Mouse (Mus musculus): ENCODE results near the gene Adk.
A peak's percentile ranks its signal among the peaks of the same experiment; 100 is the strongest.

Adk gene

DNA sequence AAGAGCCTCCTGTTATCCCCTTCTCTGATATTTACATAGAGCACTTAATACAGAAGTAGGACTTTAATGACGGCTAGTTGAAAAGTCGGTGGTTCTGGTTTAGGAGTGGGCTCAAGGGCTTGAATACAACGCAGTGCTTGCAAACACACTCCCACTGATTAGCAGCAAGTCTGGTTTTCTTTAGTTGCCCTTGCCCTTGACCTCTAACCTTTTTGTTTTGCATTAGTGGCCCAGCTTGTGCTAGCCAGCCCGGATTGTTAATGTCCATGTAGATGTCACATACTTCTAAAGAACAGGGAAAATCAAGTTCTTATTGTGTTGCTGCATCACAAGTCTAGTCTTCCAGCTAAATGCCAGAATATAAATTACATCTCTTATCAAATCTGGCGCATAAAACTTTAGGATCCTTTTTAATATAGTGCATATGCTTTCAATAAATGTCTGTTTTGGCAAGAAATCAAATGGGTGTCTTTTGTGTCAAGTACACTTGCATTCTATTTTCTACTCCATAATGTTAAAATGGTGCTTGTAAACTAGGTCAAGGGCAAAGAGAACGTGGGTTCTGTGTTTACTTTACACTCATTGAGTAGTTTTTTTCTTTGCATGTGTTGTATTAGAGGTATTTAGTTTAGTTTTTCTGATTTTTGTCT is 296.4 kb downstream of the Adk start:
- no peak for DNase-seq (ENCODE audit: low spot score)

DNA sequence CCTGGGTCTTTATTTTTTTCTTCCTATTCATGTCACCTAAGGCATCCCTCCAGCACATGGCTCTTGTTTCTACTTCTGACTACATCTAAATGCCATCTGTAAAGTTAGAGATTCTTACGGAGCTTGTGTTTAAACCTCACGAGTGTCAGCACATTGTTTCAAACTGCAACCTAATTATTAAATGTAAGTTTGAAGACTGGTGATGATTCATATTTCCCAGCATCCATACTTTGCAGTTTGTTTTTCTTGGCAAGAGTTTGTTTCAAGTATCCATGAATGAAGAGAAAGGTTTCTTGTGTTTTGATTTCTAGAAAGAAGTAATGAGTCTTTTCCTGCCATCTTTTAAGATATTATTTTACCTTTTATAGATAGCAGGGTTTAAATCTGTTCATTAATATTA is 299.3 kb downstream of the Adk start:
- no peak for DNase-seq (ENCODE audit: low spot score)

DNA sequence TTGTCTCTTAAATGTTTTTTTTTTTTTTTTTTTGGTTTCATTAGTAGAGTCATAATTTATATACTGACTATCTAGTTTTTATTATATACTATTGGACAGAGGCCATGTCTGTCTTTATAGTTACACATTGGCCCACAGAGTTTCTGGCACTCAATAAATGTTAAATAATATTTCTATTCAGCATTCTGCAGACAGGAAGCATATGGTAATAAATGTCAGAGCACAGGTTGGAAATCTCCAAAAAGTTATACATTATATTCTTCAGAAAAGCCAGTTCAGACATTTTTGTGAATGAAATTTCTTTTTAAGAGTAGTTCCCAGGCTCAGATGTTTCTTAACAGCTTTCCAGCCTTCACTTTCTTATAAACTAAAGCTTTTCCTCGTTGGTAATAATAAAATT is 303.9 kb downstream of the Adk start:
- no peak for DNase-seq (ENCODE audit: low spot score)

DNA sequence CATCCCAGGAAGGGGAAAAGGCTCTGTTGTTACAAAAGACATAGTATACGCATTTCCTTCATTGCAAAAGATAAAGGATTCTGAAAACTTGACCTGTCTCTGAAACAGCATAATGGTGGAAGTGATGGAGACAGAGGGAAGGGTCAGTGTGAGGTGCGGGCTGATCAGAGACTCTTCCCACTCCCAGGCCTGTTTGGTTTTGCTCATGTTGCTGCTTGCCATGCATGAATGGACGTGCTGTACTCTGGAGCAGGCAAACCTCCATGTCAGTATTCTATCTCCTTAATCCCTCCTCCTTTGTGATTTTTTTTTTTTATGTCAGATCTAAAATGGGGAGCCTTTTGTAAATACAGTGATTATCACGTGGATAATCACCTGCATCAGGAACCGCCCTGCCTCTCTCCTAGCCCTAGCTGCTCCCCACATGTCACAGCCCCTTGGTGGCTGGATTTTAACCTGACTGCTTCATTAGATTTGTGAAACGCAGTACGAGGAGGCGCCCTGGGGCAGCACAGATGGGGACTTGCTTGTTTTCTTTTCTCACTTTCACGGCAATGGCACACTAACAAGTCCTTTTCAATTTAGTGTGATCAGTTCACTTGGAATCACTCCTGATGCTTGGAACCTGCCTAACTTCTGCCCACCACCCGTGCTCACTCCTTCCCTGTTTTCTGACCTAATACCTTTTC is 307.0 kb downstream of the Adk start:
- no peak for DNase-seq (ENCODE audit: low spot score)

DNA sequence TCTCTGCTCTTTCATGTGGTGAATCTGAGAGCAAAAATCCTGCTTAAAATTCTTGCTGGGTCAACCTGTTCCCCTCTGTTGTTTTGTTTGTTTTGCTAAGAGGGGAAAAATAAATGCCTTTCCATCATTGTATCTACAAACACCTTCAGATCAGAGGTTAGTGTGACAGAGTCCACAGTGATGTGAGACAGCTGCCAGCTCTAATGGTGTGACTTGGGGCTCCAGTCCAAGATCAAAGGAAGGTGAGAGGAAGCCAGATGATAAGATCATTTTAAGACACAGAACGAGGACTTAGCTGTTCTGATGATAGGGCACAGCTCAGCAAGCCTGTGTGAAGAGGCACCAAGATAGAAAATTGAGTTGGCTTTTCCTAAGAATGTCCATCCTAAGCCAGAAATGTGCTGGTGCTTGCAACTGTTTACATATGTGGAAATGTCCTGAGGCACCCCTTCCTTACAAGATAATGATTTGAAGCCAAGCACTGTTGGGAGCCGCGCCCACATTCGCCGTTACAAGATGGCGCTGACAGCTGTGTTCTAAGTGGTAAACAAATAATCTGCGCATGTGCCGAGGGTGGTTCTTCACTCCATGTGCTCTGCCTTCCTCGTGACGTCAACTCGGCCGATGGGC is 307.6 kb downstream of the Adk start:
- DNase-seq (ENCODE audit: low spot score): no peak

DNA sequence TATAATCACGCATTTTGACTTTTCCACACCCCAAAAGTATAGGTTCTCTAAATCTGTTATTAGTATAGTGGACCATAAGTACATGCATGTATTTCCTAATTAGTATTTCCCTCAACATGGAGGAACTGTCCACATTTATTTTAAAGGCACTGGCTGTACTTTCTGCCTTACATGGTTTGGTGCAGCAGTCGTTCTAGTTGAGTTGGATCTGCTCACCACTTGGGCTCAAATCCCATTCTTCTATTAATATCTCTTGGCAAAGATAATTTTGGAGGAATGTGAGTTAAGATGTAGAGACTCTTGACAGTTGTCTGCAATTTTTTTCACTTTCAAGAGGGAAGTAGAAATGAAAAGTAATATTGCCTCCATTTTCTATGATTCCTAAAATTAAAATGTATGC is 314.7 kb downstream of the Adk start:
- DNase-seq (ENCODE audit: low spot score): no peak

DNA sequence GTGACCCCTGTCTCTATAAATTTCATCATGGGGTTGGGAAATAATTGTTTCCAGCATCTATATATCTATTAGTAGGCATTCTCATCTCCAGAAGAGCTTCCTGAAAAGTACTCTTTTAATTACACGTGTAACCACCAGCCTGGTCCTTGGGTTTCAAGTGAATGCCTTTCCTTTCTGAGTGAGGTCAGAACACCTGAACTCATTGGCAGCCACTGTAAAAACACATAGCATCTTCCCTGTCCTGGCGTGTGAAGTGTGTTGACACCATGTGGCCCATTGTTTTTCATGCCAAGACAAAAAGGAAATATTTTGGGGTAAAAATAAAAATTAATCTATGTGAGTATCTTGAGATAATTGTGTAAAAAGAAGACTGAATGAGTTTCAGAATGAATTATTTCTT is 316.2 kb downstream of the Adk start:
- no peak for DNase-seq (ENCODE audit: low spot score)

DNA sequence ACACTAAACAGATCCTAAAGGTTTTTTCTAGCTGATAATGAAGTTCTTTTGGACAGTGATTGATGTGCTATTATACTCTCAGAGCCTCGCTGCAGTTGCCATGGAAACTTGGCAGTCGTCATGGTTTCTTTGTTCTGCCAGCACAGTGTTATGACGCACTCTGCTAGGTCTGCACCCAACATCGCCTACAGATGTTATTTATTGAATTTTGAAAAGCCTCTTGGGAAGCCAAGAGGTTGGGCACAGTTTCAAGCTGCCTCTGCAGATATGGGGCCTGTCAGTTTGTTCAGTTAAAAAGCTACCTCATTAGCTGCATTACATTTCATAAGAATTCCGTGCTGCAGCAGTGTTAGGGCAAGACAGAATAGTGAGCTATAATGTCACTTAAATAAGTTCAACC is 316.8 kb downstream of the Adk start:
- DNase-seq (ENCODE audit: low spot score): peak; percentile 4

DNA sequence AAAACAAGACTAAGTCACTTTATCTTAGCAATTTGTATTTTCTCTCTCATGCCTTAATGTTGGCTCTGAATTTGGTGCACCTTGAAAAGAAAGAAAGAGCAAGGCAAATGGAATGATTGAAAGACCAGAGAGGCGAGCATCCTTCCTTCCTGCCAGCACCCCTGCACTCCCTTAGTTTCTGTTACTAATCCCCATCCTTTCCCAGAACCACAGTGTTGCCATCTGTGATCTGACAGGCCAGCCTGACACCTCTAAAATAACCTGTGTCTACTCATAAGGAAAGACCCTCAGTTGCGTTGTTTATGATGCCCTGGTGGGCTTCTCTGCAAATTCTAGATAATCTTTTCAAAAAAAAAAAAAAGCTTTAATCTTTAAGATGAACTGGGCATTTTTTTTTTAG is 319.6 kb downstream of the Adk start:
- no peak for DNase-seq (ENCODE audit: low spot score)

DNA sequence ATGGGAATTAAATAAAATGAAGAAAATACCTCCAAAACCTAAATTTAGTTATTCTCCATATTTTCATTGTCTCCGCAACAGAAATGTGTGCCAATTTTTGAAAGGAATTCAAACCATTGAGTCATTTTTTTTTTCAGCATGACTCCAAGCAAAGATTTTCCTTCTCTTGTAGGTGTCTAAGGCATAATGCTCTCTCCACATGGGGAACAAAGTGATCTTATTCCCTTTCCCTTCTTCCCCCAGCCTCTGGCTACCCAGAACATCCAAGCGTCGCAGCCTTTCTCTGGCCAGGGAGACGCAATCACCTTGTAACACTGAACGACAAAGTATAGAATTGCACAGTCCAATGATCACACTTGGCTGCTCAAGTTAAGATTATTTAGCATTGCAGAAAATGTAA is 320.3 kb downstream of the Adk start:
- no peak for DNase-seq (ENCODE audit: low spot score)

DNA sequence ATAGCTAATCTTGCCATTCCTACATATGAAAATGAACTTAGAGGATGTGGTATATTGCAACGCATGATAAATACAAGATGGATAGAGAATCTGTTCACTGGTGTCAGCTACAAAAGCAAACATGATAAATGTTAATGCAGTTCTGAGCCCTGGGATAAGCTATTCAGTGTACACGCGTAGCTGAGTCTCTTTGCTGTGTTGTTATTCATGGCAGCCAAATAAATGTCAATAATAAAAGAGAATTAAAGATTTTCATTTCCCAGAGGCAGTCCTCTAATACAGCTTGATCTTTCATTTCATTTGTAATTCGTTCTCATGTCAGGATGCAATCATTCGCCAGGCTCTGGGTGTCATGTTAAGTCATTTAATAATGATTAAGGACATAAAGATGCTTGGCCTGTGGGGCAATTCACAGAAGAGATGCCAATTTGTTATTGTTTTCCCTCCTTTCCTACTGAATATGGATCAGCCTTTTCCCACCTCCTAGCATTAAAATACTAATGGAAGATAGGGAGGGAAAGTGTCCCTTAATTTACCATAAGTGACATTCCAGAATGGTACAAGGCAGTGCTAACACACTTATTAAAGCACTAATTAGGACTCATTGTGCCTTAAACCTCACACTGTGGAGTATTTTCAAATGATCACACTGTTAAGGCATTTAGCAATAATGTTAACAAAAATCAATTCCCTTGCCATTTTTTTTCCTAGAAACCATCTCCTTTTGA is 331.5 kb downstream of the Adk start:
- no peak for DNase-seq (ENCODE audit: low spot score)

DNA sequence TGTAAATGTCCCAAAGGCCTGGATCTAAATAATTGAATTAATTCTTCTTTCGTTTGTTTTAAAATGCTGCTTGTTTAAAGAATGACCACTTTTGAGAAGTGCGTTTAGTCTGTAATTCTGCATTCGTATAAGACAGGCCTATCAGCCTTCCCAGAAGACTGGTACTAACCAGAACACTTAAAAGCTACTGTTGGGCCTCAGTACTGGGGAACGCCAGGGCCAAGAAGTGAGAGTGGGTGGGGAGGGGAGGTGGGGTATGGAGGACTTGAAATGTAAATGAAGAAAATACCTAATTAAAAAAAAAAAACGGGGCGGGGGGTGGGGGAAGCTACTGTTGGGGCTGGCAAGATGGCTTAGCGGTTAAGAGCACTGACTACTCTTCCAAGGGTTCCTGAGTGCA is 347.1 kb downstream of the Adk start:
- DNase-seq (ENCODE audit: low spot score): no peak

DNA sequence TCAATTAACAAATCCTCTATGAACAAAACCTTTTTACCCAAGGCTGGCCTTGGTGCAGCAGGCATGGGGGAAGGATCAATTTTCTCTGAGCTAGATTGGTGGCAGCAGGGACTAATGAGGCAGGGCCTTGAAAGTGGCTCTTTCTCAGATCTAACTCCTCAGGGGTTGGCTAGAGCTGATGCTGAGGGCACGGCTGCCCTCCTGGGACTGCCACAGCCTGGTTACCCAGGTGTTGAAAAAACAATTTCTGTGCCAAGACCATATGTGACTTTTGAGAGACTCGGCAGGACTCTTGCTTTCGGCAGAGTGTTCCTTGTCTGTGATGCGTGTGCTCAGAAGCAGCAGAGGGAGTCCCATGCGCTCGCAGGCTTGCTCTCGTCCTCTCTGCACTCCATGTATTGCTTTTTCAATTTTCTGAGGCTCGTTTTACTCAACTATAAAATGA is 349.8 kb downstream of the Adk start:
- DNase-seq (ENCODE audit: low spot score): no peak

DNA sequence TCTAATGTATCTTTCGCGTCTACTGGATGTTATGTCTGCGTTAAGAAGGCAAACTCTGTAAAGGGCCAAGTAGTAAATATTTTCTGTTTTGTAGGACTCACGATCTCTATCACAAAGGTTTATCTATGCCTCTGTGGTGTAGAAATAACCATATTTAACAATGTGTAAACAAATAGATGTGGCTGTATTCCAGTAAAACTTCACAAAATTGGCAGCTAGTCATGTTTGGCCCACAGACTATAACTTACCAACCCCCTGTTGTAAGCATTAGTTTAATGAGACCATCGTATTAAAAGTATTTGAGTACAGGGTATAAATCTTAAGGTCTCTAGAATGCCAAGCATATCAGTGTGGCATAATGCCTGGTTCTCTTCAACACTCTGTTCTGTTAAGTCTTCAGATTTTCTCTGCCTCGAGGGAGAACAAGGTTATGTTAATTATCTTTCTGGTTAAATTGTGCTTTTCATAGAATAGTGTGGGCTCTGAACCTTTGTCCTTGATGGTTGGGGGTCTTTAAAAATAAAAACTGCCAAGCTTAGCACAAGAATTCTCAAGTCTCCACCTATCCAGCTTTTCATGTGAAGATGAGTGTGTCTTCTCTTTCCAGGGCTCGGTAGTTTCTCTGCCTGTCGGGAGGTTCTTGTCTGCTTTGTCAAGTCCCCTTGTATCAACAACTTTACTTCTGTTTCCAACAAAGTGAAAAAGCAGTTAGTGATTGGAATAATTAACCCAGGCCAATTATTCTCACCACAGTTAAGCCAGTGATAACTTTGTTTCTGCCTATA is 350.4 kb downstream of the Adk start:
- DNase-seq (ENCODE audit: low spot score): no peak

DNA sequence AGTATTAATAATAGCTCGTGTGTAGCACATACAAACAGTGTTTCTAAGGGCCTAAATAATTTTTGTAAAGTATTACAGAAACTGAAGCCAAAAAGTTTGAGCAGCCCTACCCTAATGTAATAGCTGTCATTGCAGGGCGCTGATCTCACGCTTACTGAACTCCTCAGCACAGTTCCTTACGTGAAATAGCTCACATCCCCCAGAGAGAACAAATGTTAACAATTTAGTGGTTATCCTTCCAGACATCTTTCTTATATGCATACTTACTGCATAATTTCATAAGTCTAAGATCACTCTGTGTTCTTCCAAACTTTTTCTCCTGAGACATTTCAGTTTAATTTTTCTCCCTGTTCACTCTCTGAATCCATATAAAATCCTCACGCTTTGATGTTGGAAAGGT is 354.6 kb downstream of the Adk start:
- no peak for DNase-seq (ENCODE audit: low spot score)

DNA sequence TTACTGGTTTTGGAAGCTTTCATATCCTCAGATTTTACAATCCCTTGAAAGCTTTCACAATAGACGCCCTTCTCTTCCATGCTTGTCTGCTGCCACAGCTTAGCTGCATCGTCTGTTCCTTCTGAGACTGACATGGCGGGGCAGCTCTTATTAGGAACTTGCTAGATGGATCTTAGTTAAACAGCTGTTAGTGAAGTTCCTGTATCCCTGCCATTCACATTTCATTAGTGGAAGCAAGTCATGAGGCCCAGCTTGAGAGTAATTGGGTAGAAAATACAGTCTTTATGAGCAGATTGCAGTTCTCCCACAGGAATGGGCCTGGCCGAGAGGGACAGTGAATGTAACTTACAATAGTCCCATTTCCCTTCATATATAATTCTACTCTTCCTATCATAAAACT is 356.5 kb downstream of the Adk start:
- no peak for DNase-seq (ENCODE audit: low spot score)

DNA sequence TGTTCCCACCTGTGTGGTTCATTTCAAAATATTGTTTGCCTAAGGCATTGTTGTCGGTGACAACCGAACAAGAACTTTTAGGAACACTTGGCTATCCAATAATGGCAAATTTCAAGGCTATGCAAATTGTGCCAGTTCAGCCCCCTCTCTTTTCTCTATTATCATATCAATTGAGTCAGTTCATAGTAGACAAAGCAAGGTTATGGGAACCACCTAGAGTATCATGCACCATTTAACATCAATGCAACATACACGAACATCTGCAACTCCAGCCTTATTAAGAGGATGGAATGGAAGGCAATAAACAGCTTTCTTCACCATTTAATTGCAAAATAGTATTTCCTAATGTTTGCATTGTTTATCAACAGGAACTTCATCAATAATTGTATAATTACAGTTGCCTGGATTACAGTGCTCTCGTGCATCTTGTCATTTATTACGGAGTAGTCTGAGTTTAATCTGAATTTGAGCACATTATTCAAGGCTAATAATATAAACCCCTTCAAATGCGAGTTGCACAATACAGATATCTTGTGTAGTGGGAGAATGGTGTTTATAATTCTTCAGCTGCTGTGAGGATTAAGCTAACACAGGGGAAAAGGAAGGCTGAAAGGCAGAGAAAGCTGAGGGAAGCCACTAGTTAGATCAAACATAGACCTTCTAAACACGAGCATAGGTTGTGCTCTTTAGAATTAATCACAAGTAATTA is 358.5 kb downstream of the Adk start:
- no peak for DNase-seq (ENCODE audit: low spot score)

DNA sequence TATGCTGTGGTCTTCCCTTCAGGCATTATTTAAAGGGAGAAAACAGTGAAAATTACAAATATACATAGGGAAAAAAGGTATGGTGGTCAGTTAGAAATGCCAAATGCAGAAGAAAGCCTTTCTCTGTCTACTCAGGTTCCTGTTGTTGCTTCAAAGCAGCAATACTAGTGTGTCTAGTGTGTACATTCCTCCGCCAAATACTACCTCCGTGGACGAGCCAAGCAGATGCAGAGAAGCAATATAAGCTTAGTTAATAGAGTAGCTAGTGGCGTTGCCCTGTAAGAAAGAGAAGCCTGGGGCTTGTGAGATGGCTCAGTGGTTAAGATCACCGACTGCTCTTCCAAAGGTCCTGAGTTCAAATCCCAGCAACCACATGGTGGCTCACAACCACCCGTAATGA is 359.1 kb downstream of the Adk start:
- no peak for DNase-seq (ENCODE audit: low spot score)

DNA sequence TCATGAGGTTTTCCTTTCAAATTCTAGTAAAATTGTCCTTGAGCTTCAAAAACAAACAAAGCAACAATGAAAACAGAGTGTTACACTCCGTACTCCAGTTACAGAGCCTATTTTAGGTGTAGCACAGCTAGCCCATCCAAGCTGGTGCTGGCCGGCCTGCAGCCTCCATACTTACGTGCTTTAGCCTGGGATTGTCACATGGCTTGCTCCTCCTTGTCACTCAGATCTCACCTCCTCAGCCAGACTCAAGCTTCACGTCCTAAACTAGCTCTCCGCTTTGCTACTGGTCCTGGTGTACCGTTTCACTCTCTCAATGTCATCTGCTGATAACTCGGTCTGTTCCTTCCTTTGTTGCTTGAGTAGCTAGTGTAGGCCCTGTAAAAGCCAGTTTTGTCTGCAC is 366.0 kb downstream of the Adk start:
- DNase-seq (ENCODE audit: low spot score): no peak

DNA sequence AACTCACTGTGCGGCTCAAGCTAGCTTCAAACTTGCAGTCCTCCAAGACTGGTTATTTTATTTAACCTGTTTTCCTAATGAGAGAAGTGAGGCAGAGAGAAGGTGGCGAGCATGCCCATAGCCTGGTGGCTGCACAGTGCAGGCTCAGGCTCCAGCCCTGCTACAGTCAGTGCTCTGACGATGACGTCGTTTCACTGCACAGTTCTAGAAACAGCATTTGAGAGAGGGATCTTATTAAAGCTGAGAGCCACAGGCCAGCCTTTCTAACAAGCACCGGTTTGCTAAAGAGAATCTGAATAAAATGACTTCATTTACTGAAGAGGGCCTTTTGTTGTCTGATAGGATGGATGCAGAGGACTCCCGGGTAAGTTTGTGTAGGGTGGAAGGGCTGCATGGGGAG is 375.0 kb downstream of the Adk start:
- DNase-seq (ENCODE audit: low spot score): no peak

DNA sequence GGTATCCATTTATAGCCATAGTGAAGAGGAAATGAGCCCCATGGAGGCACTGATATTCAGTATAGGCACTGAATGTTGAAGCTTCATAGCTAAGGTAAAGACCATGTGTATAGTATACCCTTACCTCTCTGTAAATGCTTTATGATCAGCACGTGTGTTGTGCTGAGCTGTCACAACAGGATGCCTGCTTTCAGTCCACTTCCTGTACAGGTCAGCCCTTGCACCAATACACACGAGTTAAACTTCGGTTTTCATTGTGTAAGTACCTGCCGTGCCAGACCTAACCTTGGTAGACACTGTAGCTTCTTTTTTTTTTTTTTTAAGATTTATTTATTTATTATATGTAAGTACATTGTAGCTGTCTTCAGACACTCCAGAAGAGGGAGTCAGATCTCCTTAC is 381.0 kb downstream of the Adk start:
- DNase-seq (ENCODE audit: low spot score): no peak

DNA sequence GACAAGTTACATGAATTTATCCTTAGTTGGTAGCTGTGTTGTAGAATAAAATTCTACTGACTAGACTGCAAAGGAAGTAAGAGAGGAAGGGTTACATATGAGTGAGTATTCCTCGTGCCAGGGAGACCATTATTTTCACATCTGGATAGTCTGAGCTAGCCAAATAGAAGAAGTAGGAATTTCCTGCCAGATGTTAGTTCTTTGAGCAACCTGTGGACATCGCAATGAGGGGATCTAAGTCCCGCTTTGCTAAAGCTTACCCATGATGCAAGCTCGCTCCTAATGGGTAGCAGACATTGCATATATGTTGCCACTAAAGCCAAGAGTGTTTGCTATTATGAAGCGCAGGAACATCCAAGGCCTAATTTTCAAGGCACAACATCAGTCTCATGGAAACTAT is 381.6 kb downstream of the Adk start:
- DNase-seq (ENCODE audit: low spot score): no peak

Data from yolk sac, embryonic 10.5 days (tissue).